15 mouse cellular contexts compared by ENCODE assay signal in the genomic region with DNA sequence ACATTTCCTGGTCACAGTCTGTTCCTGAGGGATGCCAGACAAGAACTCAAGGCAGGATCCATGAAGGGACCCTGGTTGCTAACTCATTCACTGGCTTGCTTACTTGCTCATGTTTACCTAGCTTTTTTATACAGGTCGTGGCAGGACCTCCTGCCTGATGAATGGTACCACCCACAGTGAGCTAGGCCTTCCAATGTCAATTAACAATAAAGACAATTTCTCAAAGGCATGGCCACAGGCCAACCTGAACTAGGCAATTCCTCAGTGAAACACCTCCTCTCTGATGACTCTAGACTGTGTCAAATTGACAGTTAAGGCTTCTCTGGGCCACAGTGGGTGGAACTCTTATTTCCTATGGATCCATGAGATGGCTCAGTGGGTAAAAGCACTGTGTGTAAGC.
"Had no signal": no experiment of that assay in that cellular context is flagged by ENCODE, and none has a peak within 500 bp of the region (broad histone marks: within the 10 kb centered on the region; RNA-seq: fewer than 3 reads in every experiment).

No protein-coding gene starts in this region.

- DNase-seq: lung, adult 2 months; lung, postnatal 14 days; lung, postnatal 36 days; right cerebral cortex, postnatal 14 days; thymus, adult 2 months; thymus, postnatal 25 days; thymus, postnatal 4 days had no signal

- H3K4me3 ChIP-seq: lung, embryonic 15.5 days; megakaryocyte, embryonic 14.5 days; midbrain, embryonic 13.5 days; midbrain, embryonic 15.5 days; neural tube, embryonic 12.5 days; stomach, embryonic 15.5 days had no signal

- H3K4me1 ChIP-seq: lung, embryonic 15.5 days; megakaryocyte, embryonic 14.5 days; stomach, embryonic 15.5 days had no signal

- H3K27me3 ChIP-seq: lung, embryonic 15.5 days; megakaryocyte, embryonic 14.5 days; midbrain, embryonic 13.5 days; midbrain, embryonic 15.5 days; stomach, embryonic 15.5 days had no signal

- H3K27ac ChIP-seq: lung, embryonic 15.5 days; macrophage; midbrain, embryonic 13.5 days; midbrain, embryonic 15.5 days; neural tube, embryonic 12.5 days; stomach, embryonic 15.5 days; stomach, postnatal 0 days had no signal
